In the genomic region with DNA sequence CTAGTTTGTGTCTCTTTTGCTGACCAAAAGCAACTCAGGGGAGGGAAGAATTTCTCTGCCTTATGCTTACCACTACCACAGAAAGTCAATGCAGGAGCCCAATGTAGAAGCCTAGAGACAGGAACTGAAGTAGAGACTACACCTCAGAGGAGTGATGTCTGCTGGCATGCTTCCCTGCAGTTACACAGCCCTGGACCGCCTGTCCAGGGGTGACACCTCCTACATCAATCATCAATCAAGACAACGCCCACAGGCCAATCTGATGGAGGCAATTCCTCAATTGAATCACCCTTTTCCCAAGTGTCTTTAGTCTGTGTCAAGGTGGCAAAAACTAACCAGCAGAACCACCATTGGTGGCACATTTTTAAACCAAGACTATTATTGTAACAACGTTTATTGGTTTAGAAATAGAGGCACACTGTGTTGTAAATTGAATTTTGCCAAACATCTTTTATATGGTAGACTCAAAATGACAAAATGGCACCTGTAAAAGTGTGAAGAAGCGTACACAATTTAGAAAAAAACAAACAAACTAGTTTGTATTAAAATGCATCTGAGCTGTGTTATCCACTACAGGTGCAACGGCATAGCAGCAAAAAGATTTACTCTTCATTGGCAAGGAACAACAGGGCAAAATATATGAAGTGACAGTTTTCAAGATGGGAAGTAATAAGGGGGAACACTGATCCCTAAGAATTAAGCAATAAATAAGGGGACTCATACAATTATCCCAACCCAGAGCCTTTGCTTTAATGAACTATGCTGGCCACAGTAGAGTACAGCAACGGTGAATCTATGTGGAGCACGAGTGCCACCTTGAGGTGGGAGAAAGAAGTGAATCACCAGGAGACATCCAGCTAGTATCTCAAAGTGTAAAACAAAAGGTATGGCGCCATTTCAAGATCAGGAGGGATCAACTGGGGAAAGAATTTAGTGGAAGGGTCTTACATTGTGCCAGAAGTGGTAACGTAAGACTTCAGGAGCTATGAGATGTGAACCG, we compare ENCODE assay signal across 9 mouse cellular contexts. TPM values are rescaled to one million over a fixed set of nuclear protein-coding genes. Genes with fewer than 3 reads are reported as not detected.
A peak's percentile ranks its signal among the peaks of the same experiment; 100 is the strongest.
DNase-seq lines count a peak whose midpoint lies in the region; ATAC-seq lines count a peak whose summit lies in the region.
"Had no signal": no experiment of that assay in that cellular context is flagged by ENCODE, and none has a peak within 500 bp of the region (broad histone marks: within the 10 kb centered on the region; RNA-seq: fewer than 3 reads in every experiment).

No protein-coding gene starts in this region.

- no peak overlapping the region for H3K27ac ChIP-seq in liver, embryonic 13.5 days
- no peak overlapping the region for H3K27ac ChIP-seq in neural tube, embryonic 13.5 days (replicated peaks)
- H3K27ac ChIP-seq: embryonic facial prominence, embryonic 13.5 days had no signal

- WGBS in liver, embryonic 13.5 days (ENCODE audit: insufficient replicate concordance), result 43% methylated on average over 10 of the region's 10 CpGs
- 46% methylated on average over 10 of the region's 10 CpGs for WGBS in neural tube, embryonic 13.5 days

- no peak overlapping the region for H3K4me2 ChIP-seq in liver, embryonic 13.5 days
- no peak overlapping the region for H3K4me2 ChIP-seq in neural tube, embryonic 13.5 days
- H3K4me2 ChIP-seq: embryonic facial prominence, embryonic 13.5 days had no signal

- no peaks in the 10 kb centered on the region for H3K27me3 ChIP-seq in liver, embryonic 13.5 days
- no peaks in the 10 kb centered on the region for H3K27me3 ChIP-seq in neural tube, embryonic 13.5 days
- H3K27me3 ChIP-seq: embryonic facial prominence, embryonic 13.5 days had no signal

- H3K9ac ChIP-seq in liver, embryonic 13.5 days, result no peak overlapping the region
- no peak overlapping the region for H3K9ac ChIP-seq in neural tube, embryonic 13.5 days
- H3K9ac ChIP-seq: embryonic facial prominence, embryonic 13.5 days had no signal

- H3K36me3 ChIP-seq in liver, embryonic 13.5 days, result no peaks in the 10 kb centered on the region
- H3K36me3 ChIP-seq in neural tube, embryonic 13.5 days, result no peaks in the 10 kb centered on the region
- H3K36me3 ChIP-seq: embryonic facial prominence, embryonic 13.5 days had no signal

- no peaks in the 10 kb centered on the region for H3K4me1 ChIP-seq in liver, embryonic 13.5 days (replicated peaks)
- no peaks in the 10 kb centered on the region for H3K4me1 ChIP-seq in neural tube, embryonic 13.5 days (replicated peaks)
- H3K4me1 ChIP-seq: embryonic facial prominence, embryonic 13.5 days had no signal

- no peaks in the 10 kb centered on the region for H3K9me3 ChIP-seq in liver, embryonic 13.5 days (replicated peaks)
- H3K9me3 ChIP-seq in neural tube, embryonic 13.5 days, result peaks cover 16% of the 10 kb centered on the region

- ATAC-seq in liver, embryonic 13.5 days (ENCODE audit: low read depth), result no peak
- ATAC-seq in neural tube, embryonic 13.5 days (ENCODE audit: low read depth), result peak; percentile 81; the same call in 1 of the 2 replicates

- DNase-seq in B cell, adult 2 months, result peak; percentile 84
- DNase-seq in adrenal gland, adult 2 months, result peak; percentile 68
- DNase-seq in embryo, embryonic 11 days, result peak; percentile 74
- peak; percentile 67 for DNase-seq in heart, adult 8-10 months (ENCODE audit: low spot score)
- peak; percentile 83 for DNase-seq in kidney, postnatal 10 days
- peak; percentile 13 for DNase-seq in liver, embryonic 13.5 days
- DNase-seq in thymus, postnatal 10 days (ENCODE audit: low spot score in 2 of 2), result peak; percentile 17 to 66

- H3K4me3 ChIP-seq in liver, embryonic 13.5 days (replicated peaks), result no peak overlapping the region
- no peak overlapping the region for H3K4me3 ChIP-seq in neural tube, embryonic 13.5 days
- H3K4me3 ChIP-seq: embryonic facial prominence, embryonic 13.5 days had no signal

RNA-seq across cellular contexts. Expression of gene Zfp330, which starts 29.8 kb away (rescaled TPM):
- 10 to 100 TPM; 32.6 to 33.4 TPM for total RNA-seq in adrenal gland, adult 2 months (2021)
- polyA plus RNA-seq in adrenal gland, adult 2 months (2012; rRNA removed), result 2.6 and 4.3 TPM in 2 replicates
- total RNA-seq in heart, adult 8-10 months (2022), result 10 to 100 TPM; 16.0 to 21.9 (median 18.1) TPM
- polyA plus RNA-seq in liver, embryonic 13.5 days (2015; fragmentation: Nextera tagmentation; extraction: Ambion mirVana), result 33.8 and 37.5 TPM in 2 replicates
- polyA plus RNA-seq in neural tube, embryonic 13.5 days (2015; fragmentation: Nextera tagmentation; extraction: Ambion mirVana), result 76.1 and 78.9 TPM in 2 replicates

Comparison
In these comparisons a context has a peak if more than half of its experiments do, and no peak if none do; other contexts are left out.
1. DNase-seq: peak in every context shown above with its lines; median percentile 84 in B cell, adult 2 months; 83 in kidney, postnatal 10 days; 74 in embryo, embryonic 11 days; 68 in adrenal gland, adult 2 months; 67 in heart, adult 8-10 months; 42 in thymus, postnatal 10 days; 13 in liver, embryonic 13.5 days.